Mouse (Mus musculus): ENCODE measurements around the gene Ermard. TPM values are rescaled to one million over a fixed set of nuclear protein-coding genes. Genes with fewer than 3 reads are reported as not detected.

Gene Ermard
- polyA plus RNA-seq, 1 experiment from 2014 or later: 96.9 TPM

DNA sequence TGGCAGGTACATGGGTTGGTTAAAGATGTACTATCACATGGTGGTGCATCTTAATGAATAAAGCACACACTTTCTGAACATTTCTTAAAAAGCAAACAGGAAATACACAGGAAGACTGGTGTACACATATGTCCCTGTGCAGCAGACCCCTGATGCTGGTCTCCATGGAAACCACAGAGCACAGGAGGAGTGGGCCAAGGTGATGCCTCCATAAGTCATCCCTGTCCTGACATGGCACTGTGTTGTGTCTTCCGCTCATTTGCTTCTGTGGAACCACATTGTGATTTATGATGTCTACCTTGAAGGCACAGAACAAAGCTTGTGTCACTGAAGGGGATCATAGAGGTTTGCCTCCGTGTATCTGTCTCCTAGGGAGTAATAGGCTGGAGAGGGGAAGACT is 31.2 kb downstream of the Ermard start:
- Histone ChIP-seq H3K4me3 (ENCODE audit: low read length) (no peak overlapping the region), H3K36me3 (ENCODE audit: control insufficient read depth, insufficient read depth, low read length) (no peaks in the 10 kb centered on the region), H3K4me2 (replicated peaks; ENCODE audit: low read depth, low read length) (no peak overlapping the region), H3K27me3 (ENCODE audit: control insufficient read depth, insufficient read depth, low read length) (no peaks in the 10 kb centered on the region), H3K27ac (ENCODE audit: low read depth, low read length) (no peak overlapping the region), H3K9me3 (ENCODE audit: control insufficient read depth, low read length) (no peaks in the 10 kb centered on the region), H3K9ac (ENCODE audit: low read depth, low read length) (no peak overlapping the region), H3K4me1 (ENCODE audit: control insufficient read depth, insufficient read depth, low read length) (no peaks in the 10 kb centered on the region; the same call in 1 of the 2 replicates)
- no peak for ATAC-seq (ENCODE audit: low FRiP score, low TSS enrichment)
- 50% methylated on average over 2 of the region's 2 CpGs for WGBS

DNA sequence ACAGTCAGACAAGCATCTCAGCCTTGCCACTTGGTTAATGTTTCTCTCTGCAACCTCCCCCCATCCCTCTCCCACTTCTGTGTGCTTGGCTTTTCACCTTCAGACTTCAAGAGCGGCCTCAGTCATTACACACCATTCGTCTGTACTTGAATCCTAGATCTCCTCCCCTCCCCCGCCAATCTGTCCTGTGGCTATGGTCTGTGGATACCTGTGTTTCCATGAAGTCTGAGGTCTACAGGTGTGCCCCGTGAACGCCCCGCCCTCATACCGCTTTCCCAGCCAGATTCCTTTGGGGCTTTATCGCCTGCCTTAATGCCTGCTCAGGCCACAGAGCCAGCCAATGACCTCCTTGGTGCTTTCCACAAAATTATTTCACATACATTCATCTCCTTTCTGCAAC is 34.0 kb downstream of the Ermard start:
- Histone ChIP-seq H3K27me3 (ENCODE audit: control insufficient read depth, insufficient read depth, low read length) (no peaks in the 10 kb centered on the region), H3K4me2 (replicated peaks; ENCODE audit: low read depth, low read length) (no peak overlapping the region), H3K36me3 (ENCODE audit: control insufficient read depth, insufficient read depth, low read length) (no peaks in the 10 kb centered on the region), H3K4me1 (ENCODE audit: control insufficient read depth, insufficient read depth, low read length) (no peaks in the 10 kb centered on the region; the same call in 1 of the 2 replicates), H3K9me3 (ENCODE audit: control insufficient read depth, low read length) (no peaks in the 10 kb centered on the region), H3K27ac (ENCODE audit: low read depth, low read length) (no peak overlapping the region; the same call in 1 of the 2 replicates), H3K4me3 (ENCODE audit: low read length) (no peak overlapping the region), H3K9ac (ENCODE audit: low read depth, low read length) (no peak overlapping the region)
- peak; percentile 55; the same call in 1 of the 2 replicates for ATAC-seq (ENCODE audit: low FRiP score, low TSS enrichment)
- 63% methylated on average over 8 of the region's 8 CpGs for WGBS

DNA sequence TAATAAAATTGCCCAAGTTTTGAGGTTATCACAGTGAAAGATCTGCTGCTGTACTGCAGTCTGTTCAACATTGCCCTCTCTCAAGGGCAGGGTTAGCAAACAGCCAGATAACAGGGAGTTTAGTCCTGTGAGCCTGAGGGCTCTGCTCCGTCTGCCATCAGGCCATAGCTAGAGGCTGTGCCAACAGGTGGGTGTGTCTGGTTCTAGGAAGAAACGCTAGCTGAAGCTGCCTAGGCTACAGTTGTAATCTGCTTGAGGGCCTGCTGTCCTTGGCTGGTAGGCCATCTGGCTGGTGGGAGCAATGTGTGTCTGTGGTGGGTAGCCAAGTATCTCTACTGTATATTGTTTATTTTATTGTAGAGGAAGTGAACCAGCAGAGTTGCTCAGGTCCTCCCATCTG is 36.5 kb downstream of the Ermard start:
- 30% methylated on average over 2 of the region's 2 CpGs for WGBS
- no peak overlapping the region for H3K27ac ChIP-seq (ENCODE audit: low read depth, low read length)
- no peak overlapping the region for H3K4me3 ChIP-seq (ENCODE audit: low read length)
- H3K36me3 ChIP-seq (ENCODE audit: control insufficient read depth, insufficient read depth, low read length): no peaks in the 10 kb centered on the region
- H3K27me3 ChIP-seq (ENCODE audit: control insufficient read depth, insufficient read depth, low read length): no peaks in the 10 kb centered on the region
- no peaks in the 10 kb centered on the region; the same call in 1 of the 2 replicates for H3K4me1 ChIP-seq (ENCODE audit: control insufficient read depth, insufficient read depth, low read length)
- no peaks in the 10 kb centered on the region for H3K9me3 ChIP-seq (ENCODE audit: control insufficient read depth, low read length)
- no peak for ATAC-seq (ENCODE audit: low FRiP score, low TSS enrichment)
- H3K9ac ChIP-seq (ENCODE audit: low read depth, low read length): no peak overlapping the region
- H3K4me2 ChIP-seq (replicated peaks; ENCODE audit: low read depth, low read length): no peak overlapping the region

DNA sequence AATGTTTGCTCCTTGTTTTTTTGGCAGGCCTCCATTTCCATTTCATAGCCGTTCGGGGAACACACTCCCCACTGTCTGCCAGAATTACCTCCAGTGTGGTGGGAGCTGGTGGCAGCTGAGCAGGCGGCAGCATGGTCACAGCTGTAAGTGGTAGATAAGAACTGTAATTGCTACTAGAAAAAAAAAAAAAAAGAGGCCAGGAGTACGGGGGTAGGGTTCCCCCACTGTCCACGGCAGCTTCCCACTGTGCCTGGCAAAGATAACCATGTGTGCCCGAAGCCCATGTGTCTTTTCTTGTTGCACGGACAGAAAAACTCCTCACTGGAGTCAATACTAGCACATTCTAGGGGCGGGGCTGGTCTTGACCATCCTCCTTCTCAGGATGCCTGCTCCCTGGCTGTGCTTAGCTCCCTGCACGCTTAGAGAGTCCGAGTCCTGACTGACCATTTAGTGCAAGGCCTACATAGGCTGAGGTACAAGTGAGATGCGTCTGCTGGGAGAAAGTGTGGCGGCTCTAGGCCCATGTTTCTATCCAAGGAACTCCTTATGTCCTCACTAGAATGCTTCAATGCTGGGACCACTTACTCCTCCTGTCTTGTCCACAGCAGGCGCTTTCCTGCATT is 43.3 kb downstream of the Ermard start:
- no peaks in the 10 kb centered on the region for H3K9me3 ChIP-seq (ENCODE audit: control insufficient read depth, low read length)
- no peak overlapping the region for H3K9ac ChIP-seq (ENCODE audit: low read depth, low read length)
- no peak for ATAC-seq (ENCODE audit: low FRiP score, low TSS enrichment)
- H3K27ac ChIP-seq (ENCODE audit: low read depth, low read length): no peak overlapping the region
- WGBS: 75% methylated on average over 13 of the region's 13 CpGs
- no peak overlapping the region for H3K4me3 ChIP-seq (ENCODE audit: low read length)
- no peak overlapping the region for H3K4me2 ChIP-seq (replicated peaks; ENCODE audit: low read depth, low read length)
- H3K36me3 ChIP-seq (ENCODE audit: control insufficient read depth, insufficient read depth, low read length): no peaks in the 10 kb centered on the region
- H3K27me3 ChIP-seq (ENCODE audit: control insufficient read depth, insufficient read depth, low read length): no peaks in the 10 kb centered on the region
- H3K4me1 ChIP-seq (ENCODE audit: control insufficient read depth, insufficient read depth, low read length): 0 out of 2 replicates have a peak, but pooled peaks cover 3% of the 10 kb centered on the region

DNA sequence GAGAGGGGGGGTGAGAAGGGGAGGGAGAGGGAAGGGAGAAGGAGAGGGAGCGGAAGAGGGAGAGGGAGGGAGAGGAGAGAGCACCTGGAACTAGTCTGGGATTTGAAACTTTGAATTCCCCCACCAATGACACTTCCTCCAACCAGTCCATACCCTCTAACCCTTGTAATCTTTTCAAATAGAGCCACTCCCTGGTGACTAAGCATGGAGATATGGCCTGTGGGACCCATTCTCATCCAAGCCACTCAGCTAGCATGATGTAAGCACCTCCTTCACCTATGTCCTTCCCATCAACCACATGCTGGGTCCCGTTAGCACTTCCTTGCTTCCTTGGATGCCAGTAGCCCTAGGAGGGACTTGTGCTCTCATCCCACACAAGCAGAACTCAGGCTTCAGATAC is 44.0 kb downstream of the Ermard start:
- H3K27me3 ChIP-seq (ENCODE audit: control insufficient read depth, insufficient read depth, low read length): no peaks in the 10 kb centered on the region
- no peak overlapping the region for H3K27ac ChIP-seq (ENCODE audit: low read depth, low read length)
- H3K4me2 ChIP-seq (replicated peaks; ENCODE audit: low read depth, low read length): no peak overlapping the region
- H3K36me3 ChIP-seq (ENCODE audit: control insufficient read depth, insufficient read depth, low read length): no peaks in the 10 kb centered on the region
- 79% methylated on average over 2 of the region's 2 CpGs for WGBS
- H3K9me3 ChIP-seq (ENCODE audit: control insufficient read depth, low read length): no peaks in the 10 kb centered on the region
- H3K9ac ChIP-seq (ENCODE audit: low read depth, low read length): no peak overlapping the region
- no peak overlapping the region for H3K4me3 ChIP-seq (ENCODE audit: low read length)
- ATAC-seq (ENCODE audit: low FRiP score, low TSS enrichment): no peak
- H3K4me1 ChIP-seq (ENCODE audit: control insufficient read depth, insufficient read depth, low read length): 0 out of 2 replicates have a peak, but pooled peaks cover 3% of the 10 kb centered on the region

DNA sequence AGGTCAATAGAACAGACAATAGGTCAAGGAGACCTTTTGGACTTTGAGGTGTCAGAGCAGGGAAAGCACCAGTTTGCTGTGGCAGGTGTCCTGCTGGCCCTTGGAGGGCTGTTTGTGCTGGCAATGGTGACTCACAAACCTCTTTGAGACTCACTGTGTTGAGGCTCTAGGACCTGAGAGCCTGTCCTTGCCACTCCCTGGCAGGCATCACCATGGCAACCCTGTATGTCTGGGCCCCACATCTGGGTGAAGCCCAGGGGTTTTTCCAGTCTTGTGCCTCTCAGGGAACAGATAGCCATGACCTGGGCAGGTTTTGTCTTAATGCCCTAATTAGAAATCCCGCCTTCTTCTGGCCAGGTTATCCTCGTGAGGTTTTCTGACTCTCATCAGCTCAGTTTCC is 47.2 kb downstream of the Ermard start:
- H3K27ac ChIP-seq (ENCODE audit: low read depth, low read length): no peak overlapping the region
- 34% methylated on average over 2 of the region's 2 CpGs for WGBS
- no peaks in the 10 kb centered on the region for H3K27me3 ChIP-seq (ENCODE audit: control insufficient read depth, insufficient read depth, low read length)
- H3K4me3 ChIP-seq (ENCODE audit: low read length): no peak overlapping the region
- no peak overlapping the region for H3K9ac ChIP-seq (ENCODE audit: low read depth, low read length)
- no peaks in the 10 kb centered on the region for H3K9me3 ChIP-seq (ENCODE audit: control insufficient read depth, low read length)
- H3K4me2 ChIP-seq (replicated peaks; ENCODE audit: low read depth, low read length): no peak overlapping the region
- H3K4me1 ChIP-seq (ENCODE audit: control insufficient read depth, insufficient read depth, low read length): 0 out of 2 replicates have a peak, but pooled peaks cover 3% of the 10 kb centered on the region
- H3K36me3 ChIP-seq (ENCODE audit: control insufficient read depth, insufficient read depth, low read length): no peaks in the 10 kb centered on the region
- peak; percentile 55; the same call in 1 of the 2 replicates for ATAC-seq (ENCODE audit: low FRiP score, low TSS enrichment)

DNA sequence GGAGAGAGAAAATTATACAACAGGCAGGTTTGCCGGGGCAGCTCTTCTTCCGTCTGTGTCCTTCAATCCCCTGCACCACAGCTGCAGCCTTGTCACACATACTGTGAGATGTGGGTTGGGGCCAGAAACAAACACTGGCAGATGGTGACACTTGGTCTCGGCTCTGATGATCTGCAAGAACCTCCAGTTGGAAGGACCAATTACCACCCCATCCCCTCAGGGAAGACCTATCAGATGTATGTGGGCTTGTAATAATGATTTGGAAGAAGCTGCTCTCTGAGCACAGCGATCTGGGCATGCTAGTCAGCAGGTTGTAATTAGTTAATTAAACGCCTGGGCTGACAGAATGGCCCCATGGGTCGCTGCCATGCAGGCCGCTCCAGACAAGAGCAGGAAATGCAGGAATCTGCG is 47.6 kb downstream of the Ermard start:
- ATAC-seq (ENCODE audit: low FRiP score, low TSS enrichment): 0 out of 2 replicates have a peak, but pooled peaks have one; percentile 33

DNA sequence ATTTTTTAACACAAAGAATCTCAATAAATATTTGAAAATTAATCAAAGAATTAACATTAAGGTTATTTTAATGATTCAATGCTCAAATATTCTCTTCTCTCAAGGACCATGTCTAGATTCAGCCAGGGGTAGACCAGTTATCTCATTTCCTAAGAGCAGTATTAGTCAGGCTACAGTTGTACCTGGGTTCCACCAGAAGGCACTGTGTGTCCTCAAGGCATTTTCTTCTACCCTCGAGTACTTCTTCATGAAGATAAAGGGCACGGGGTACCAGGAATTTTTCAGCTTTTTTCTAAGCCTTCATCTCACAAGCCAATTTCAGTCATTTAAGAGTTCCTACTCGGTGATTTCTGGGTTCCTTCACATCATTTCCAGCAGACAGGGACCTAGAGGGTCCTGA is 50.7 kb downstream of the Ermard start:
- Histone ChIP-seq H3K27me3 (ENCODE audit: control insufficient read depth, insufficient read depth, low read length) (no peaks in the 10 kb centered on the region), H3K4me1 (ENCODE audit: control insufficient read depth, insufficient read depth, low read length) (0 out of 2 replicates have a peak, but pooled peaks cover 3% of the 10 kb centered on the region), H3K4me2 (replicated peaks; ENCODE audit: low read depth, low read length) (no peak overlapping the region), H3K9ac (ENCODE audit: low read depth, low read length) (no peak overlapping the region), H3K4me3 (ENCODE audit: low read length) (no peak overlapping the region), H3K36me3 (ENCODE audit: control insufficient read depth, insufficient read depth, low read length) (no peaks in the 10 kb centered on the region), H3K27ac (ENCODE audit: low read depth, low read length) (no peak overlapping the region), H3K9me3 (ENCODE audit: control insufficient read depth, low read length) (no peaks in the 10 kb centered on the region)
- WGBS: 84% methylated on average over 3 of the region's 3 CpGs
- ATAC-seq (ENCODE audit: low FRiP score, low TSS enrichment): no peak

More for the DNA sequence above, 47.6 kb downstream of the Ermard start:
- WGBS: 15% methylated on average over 8 of the region's 8 CpGs
- Histone ChIP-seq H3K9me3 (ENCODE audit: control insufficient read depth, low read length) (no peaks in the 10 kb centered on the region), H3K9ac (ENCODE audit: low read depth, low read length) (no peak overlapping the region), H3K27me3 (ENCODE audit: control insufficient read depth, insufficient read depth, low read length) (no peaks in the 10 kb centered on the region), H3K4me2 (replicated peaks; ENCODE audit: low read depth, low read length) (no peak overlapping the region), H3K4me3 (ENCODE audit: low read length) (no peak overlapping the region), H3K36me3 (ENCODE audit: control insufficient read depth, insufficient read depth, low read length) (no peaks in the 10 kb centered on the region), H3K27ac (ENCODE audit: low read depth, low read length) (no peak overlapping the region), H3K4me1 (ENCODE audit: control insufficient read depth, insufficient read depth, low read length) (0 out of 2 replicates have a peak, but pooled peaks cover 3% of the 10 kb centered on the region)

DNA sequence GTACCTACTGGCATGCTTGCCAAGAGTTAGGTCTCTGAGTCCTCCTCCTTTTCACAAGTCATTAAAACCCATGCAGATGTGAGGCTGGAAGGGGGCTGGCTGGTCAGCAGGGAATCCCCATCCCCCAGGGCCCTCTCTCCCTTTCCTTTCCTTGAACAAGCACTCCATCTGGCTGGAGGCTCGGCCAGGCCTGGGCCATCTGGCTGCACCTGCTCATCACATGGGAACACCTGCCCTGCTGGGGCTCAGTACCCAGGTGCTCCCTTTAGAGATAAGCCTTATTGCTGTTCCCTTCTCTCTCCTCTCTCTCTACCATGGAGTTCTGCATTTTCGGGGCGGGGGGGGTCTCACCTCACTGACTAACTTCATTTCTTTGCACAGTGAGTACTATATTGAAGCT is 52.5 kb downstream of the Ermard start:
- Histone ChIP-seq H3K4me1 (ENCODE audit: control insufficient read depth, insufficient read depth, low read length) (0 out of 2 replicates have a peak, but pooled peaks cover 3% of the 10 kb centered on the region), H3K9me3 (ENCODE audit: control insufficient read depth, low read length) (no peaks in the 10 kb centered on the region), H3K36me3 (ENCODE audit: control insufficient read depth, insufficient read depth, low read length) (no peaks in the 10 kb centered on the region), H3K4me2 (replicated peaks; ENCODE audit: low read depth, low read length) (no peak overlapping the region), H3K27me3 (ENCODE audit: control insufficient read depth, insufficient read depth, low read length) (no peaks in the 10 kb centered on the region), H3K4me3 (ENCODE audit: low read length) (no peak overlapping the region), H3K27ac (ENCODE audit: low read depth, low read length) (no peak overlapping the region), H3K9ac (ENCODE audit: low read depth, low read length) (no peak overlapping the region)
- no peak for ATAC-seq (ENCODE audit: low FRiP score, low TSS enrichment)
- WGBS: 36% methylated on average over 3 of the region's 3 CpGs

All from kidney, embryonic 14.5 days (tissue).